Mouse (Mus musculus) CH12F3 (cell line): ENCODE results near the gene Nr1d1.

Experiments
- in situ Hi-C: fragments of 300-500 bp; cut with MboI; formaldehyde crosslinking; loops from 2 replicates; pipeline ENCODE4 v1.14.3; 2020; ENCODE audit warnings: low sequenced_read_pairs

The Nr1d1 gene

GRCm38 (mm10) chr11:98774582-98775347 lies at the start of gene Nr1d1:
Gene Nr1d1 (minus strand): TSS chr11:98775333.
- in situ Hi-C loops, result loop anchor here (5.0 kb wide), 1 partner anchor 72 kb away; the partner anchor contains the start of gene Csf3

- in situ Hi-C loops, result no loop called here
Measured at GRCm38 (mm10) chr11:98820968-98821367, 45.8 kb upstream of the Nr1d1 start.

- in situ Hi-C loops, result no loop called here
Measured at GRCm38 (mm10) chr11:98816706-98817239, 41.6 kb upstream of the Nr1d1 start.

GRCm38 (mm10) chr11:98810686-98811085 lies 35.6 kb upstream of the Nr1d1 start:
- in situ Hi-C loops, result no loop called here

- in situ Hi-C loops, result no loop called here
Measured at GRCm38 (mm10) chr11:98809457-98810290, 34.5 kb upstream of the Nr1d1 start.

- in situ Hi-C loops, result no loop called here
Measured at GRCm38 (mm10) chr11:98808417-98808816, 33.3 kb upstream of the Nr1d1 start.

GRCm38 (mm10) chr11:98804605-98805004 lies 29.5 kb upstream of the Nr1d1 start, which contains the start of gene Casc3:
Gene Casc3 (plus strand): TSS chr11:98804905.
- in situ Hi-C loops, result no loop called here

- in situ Hi-C loops, result no loop called here
Measured at GRCm38 (mm10) chr11:98797909-98798308, 22.8 kb upstream of the Nr1d1 start.

- in situ Hi-C loops, result no loop called here
Measured at GRCm38 (mm10) chr11:98797306-98797705, 22.2 kb upstream of the Nr1d1 start.

GRCm38 (mm10) chr11:98796515-98797216 lies 21.5 kb upstream of the Nr1d1 start:
- in situ Hi-C loops, result no loop called here

GRCm38 (mm10) chr11:98795714-98796514 lies 20.8 kb upstream of the Nr1d1 start:
- in situ Hi-C loops, result no loop called here

GRCm38 (mm10) chr11:98795015-98795713 lies 20.0 kb upstream of the Nr1d1 start, which contains the start of gene Msl1:
Gene Msl1 (plus strand): TSS chr11:98795516.
- in situ Hi-C loops, result no loop called here

GRCm38 (mm10) chr11:98794469-98795014 lies 19.4 kb upstream of the Nr1d1 start:
- in situ Hi-C loops, result no loop called here

GRCm38 (mm10) chr11:98792081-98792480 lies 16.9 kb upstream of the Nr1d1 start:
- in situ Hi-C loops, result no loop called here

- in situ Hi-C loops, result no loop called here
Measured at GRCm38 (mm10) chr11:98791448-98791847, 16.3 kb upstream of the Nr1d1 start.

- in situ Hi-C loops, result no loop called here
Measured at GRCm38 (mm10) chr11:98790631-98791205, 15.6 kb upstream of the Nr1d1 start.

GRCm38 (mm10) chr11:98789824-98790223 lies 14.7 kb upstream of the Nr1d1 start:
- in situ Hi-C loops, result loop anchor here (10.0 kb wide), 1 partner anchor 65 kb away; the partner anchor contains the start of gene Med24

GRCm38 (mm10) chr11:98789219-98789807 lies 14.2 kb upstream of the Nr1d1 start:
- in situ Hi-C loops, result loop anchor here (10.0 kb wide), 1 partner anchor 65 kb away; the partner anchor contains the start of gene Med24
